Mouse (Mus musculus) Patski (cell line): Measurements from ENCODE around the gene Coro2b. TPM values are rescaled to one million over a fixed set of nuclear protein-coding genes. Genes with fewer than 3 reads are reported as not detected.

ENCODE experiments used
- ATAC-seq: fragments of 100-300 bp; one replicate; pipeline ENCODE4 v1.8.0; 2021
- CTCF ChIA-PET: fragments of 350-600 bp; sonication (Branson Sonifier 250); formaldehyde crosslinking; loops from one replicate; lab custom pipeline; 2022; ENCODE audit warnings: inconsistent platforms; lab: Charles Lee
- POLR2A ChIA-PET: fragments of 350-600 bp; sonication (Branson Sonifier 250); formaldehyde crosslinking; loops from one replicate; lab custom pipeline; 2022; ENCODE audit warnings: antibody characterized with exemption, inconsistent platforms; lab: Charles Lee
- DNase-seq: peaks from one replicate; pipeline ENCODE4 v3.0.0-alpha.2; 2011; ENCODE audit warnings: low read depth, low spot score
- H3K27me3 ChIP-seq: fragments of 371-371 bp; one replicate; pipeline ENCODE4 v1.5.1; 2021
- CTCF ChIP-seq: fragments of 100-300 bp; IDR thresholded peaks from one replicate; pipeline ENCODE4 v1.5.1; 2021
- in situ Hi-C: fragments of 300-500 bp; cut with MboI; formaldehyde crosslinking; loops from 3 replicates; pipeline ENCODE4 v1.11.1; 2018; ENCODE audit warnings: low pct_unique_long_range_greater_than_20kb, mixed read lengths
- polyA plus RNA-seq: library from polyadenylated mRNA; unstranded; gene quantifications from one replicate; pipeline ENCODE4 v1.2.3, GENCODE M21; 2021

The Coro2b gene
- polyA plus RNA-seq, 1 experiment from 2014 or later = 2.0 TPM

DNA sequence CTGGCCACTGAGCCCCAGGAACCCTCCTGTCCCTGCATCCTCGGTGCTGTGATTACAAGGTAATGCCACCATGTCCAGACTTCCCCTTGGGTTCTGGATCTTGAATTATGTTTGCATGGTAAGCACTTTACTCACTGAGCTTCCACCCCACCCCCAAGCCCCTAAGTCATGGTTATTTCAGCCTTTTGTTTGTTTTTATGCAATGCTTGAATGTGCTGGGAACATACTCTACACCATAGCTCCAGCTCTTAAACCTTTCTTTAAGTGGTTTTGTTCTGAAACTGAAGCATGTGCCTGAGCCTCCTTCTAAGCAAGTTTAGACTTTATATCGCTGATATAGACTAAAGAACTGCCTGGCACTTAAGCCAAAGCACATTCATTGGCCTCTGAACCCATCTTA is 34.5 kb downstream of the Coro2b start:
- no peak for DNase-seq
- no peak for ATAC-seq
- POLR2A ChIA-PET = no interaction called here
- in situ Hi-C loops = no loop called here
- TF ChIP-seq CTCF = no peak
- H3K27me3 ChIP-seq = no peaks in the 10 kb centered on the region
- CTCF ChIA-PET = no interaction called here

DNA sequence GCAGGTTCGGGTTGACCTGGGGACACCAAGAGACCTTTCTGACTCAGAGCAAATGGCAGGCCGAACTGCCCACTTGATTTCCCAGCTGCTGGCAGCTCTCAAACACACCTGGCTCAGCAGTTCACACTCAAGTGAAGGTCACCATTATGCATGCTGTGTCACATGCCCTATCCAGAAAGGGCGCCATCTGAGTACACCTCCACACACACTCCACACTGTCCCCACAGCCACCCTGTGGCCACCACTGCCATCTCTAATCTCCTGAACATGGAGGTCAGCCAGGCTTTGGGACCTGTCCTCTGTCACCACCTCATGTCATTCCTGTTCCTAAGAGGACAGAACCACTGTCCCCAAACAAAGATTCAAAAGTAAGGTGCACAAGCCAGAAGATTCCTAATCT is 35.3 kb downstream of the Coro2b start:
- ChIA-PET POLR2A (no interaction called here), CTCF (no interaction called here)
- no peak for DNase-seq
- in situ Hi-C loops = no loop called here
- H3K27me3 ChIP-seq = no peaks in the 10 kb centered on the region
- no peak for ATAC-seq
- no peak for TF ChIP-seq CTCF

DNA sequence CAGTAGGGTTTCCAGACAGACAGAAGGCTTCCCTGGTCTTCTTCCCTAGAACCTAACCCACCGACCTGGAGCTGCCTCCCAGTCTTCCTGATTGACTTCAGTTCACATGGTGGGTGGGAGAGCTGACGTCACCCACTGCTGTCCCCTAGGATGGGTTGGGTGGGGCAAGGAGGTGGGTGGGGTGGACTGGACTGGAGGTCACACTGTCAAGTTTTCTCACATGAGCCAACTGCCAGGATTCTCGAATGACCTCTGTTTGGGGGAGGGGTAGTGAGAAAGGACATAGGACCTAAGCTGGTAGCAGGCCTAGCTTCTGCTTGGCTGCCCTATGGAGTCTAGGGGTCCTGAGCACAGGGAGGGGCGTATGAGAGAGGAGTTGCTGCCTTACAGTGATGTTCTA is 36.8 kb downstream of the Coro2b start:
- no peaks in the 10 kb centered on the region for H3K27me3 ChIP-seq
- POLR2A ChIA-PET = no interaction called here
- in situ Hi-C loops = no loop called here
- CTCF ChIA-PET = interaction anchor here (1.5 kb wide), 1 partner anchor 10 kb away, joined by 4 read pairs; no protein-coding TSS in a partner anchor
- TF ChIP-seq CTCF = no peak
- ATAC-seq = no peak
- DNase-seq = no peak

DNA sequence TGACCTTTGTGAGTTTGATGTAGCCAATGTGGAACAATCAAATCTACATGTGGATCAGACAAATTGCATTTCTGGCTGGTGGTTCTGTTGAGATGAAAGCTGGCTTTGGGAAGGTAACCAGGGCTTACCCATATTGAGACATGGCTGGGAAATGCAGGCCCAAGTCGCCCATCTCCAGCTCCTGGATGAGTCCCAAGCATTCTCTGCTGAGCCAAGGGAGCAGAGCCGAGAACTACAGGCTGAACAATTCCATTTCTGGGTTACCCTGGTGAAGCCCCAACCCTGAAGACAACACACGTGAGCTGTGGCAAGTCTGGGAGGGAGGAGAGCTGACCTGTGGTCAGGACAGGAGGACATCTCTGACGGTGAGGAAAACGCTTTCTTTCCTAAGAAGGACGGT is 37.9 kb downstream of the Coro2b start:
- no peak for ATAC-seq
- ChIA-PET CTCF (no interaction called here), POLR2A (no interaction called here)
- H3K27me3 ChIP-seq = no peaks in the 10 kb centered on the region
- in situ Hi-C loops = no loop called here
- TF ChIP-seq CTCF = no peak
- no peak for DNase-seq

DNA sequence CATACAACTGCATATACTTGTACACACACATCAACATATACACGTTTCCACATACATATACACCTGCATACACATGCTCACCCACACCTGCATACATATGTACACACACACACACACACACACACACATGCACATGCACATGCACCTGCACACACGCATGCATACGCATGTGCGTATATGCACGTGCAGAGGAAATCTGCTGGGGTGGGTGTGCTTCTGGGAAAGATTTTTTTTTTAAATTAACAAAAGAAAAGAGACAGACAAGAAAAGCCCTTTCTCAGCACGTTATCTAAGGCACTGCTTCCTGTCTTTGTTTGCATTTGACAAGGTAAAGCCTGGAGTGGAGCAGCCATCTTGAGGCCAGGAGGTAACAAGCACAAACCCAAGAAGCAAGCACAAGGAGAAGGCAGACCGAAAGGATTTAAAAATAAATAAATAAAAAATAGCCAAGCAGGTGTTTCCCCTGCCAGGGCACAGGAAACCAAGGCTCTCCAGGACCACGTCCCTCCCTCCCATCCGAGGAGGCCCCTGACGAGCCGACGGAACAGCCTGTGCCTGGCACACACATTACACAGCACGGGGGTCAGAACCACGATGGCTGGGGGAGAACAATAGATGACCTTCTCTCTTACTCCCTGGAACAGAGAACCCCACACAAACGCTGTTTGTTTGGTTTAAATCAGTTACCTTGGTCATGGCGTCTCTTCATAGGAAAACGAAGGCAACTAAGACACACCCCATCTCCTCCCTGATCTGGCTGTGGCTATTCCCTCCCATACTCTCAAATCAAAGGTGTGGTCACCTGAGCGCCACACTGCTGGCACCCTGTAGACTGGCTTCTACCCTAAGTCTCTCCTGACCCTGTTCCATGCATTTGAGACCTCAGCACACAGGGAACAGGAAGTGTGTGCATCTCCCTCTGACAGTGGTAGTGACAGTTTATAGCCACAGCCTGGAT is 39.4 kb downstream of the Coro2b start:
- in situ Hi-C loops = no loop called here
- CTCF ChIA-PET = no interaction called here
- POLR2A ChIA-PET = no interaction called here
- ATAC-seq (no peak), DNase-seq (no peak)
- no peak for TF ChIP-seq CTCF
- no peaks in the 10 kb centered on the region for H3K27me3 ChIP-seq

DNA sequence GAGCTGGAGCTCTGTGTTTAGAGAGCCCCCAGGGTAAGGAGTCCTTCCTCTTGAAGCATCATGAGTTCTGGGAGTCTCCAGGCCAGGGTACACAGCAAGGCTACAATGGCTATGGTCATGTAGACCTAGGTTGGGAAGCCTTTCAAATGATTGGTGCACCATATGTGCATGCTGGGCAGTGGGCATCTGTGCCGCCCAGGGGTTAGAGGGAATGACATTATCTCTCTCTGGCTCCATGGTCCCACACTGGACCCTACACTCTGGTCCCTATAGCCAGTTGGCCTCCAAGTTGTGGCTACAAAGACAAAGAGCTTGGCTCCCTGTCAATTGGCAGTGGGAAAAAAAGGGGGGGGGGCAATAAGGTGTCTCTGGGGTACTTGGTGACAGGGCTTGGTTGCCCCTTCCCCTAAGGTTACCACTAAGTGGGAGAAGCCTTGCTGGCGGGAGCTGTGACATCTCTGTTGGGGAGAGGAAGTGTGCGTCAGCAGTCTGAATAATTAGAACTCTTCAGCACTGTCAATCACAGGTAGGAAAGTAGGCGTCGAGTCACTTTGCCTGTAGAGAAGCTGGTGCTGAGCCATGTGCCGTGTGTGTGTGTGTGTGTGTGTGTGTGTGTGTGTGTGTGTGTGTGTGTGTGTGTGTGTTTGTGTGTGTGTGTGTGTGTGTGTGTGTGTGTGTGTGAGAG is 44.4 kb downstream of the Coro2b start:
- TF ChIP-seq CTCF = no peak
- H3K27me3 ChIP-seq = no peaks in the 10 kb centered on the region
- no peak for ATAC-seq
- DNase-seq = no peak
- CTCF ChIA-PET = no interaction called here
- POLR2A ChIA-PET = interaction anchor here (0.7 kb wide), 1 partner anchor 21 kb away, joined by 3 read pairs; no protein-coding TSS in a partner anchor
- in situ Hi-C loops = no loop called here

DNA sequence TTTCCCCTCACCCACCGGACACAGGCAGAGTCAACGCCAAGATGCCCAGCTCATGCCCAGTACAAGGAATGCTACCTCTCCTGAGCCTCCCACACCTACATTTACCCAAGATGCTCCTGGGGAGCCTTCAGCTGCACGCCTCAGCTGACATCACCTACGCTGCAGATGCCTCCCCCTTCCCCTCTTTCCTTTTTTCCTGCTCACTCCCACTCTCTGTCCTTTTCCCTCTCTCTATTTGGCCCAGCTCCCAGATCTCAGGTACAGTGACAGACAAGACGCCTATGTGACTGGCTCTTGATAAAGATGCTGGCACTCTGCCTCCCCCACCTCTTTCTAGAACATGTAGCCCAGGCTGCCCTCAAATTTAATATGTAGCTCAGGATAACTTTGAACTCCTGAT is 45.2 kb downstream of the Coro2b start:
- no peak for ATAC-seq
- H3K27me3 ChIP-seq = no peaks in the 10 kb centered on the region
- DNase-seq = no peak
- TF ChIP-seq CTCF = no peak
- CTCF ChIA-PET = interaction anchor here (1.2 kb wide), 1 partner anchor 58 kb away, joined by 3 read pairs; no protein-coding TSS in a partner anchor
- POLR2A ChIA-PET = no interaction called here
- in situ Hi-C loops = no loop called here

DNA sequence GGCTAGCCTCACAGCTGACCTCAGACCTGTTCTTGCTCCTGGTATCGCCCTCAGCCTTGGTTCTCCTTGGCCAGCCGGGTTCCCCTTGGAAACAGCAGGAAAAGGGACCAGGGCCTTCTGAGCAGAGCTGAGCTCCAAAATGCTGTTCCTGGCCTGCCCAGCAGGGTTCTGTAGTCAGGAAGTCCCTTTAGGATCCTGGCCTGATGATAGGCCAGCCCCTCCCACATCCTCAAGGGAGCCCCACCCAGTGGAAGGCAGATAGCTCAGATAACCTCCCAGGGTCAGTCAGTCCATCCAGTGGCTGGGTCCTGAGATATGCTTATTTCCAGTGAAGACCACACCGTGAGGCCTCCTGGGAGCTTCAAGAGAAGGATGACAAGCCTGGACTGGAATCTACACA is 45.7 kb downstream of the Coro2b start:
- no peak for ATAC-seq
- H3K27me3 ChIP-seq = no peaks in the 10 kb centered on the region
- DNase-seq = no peak
- ChIA-PET CTCF (interaction anchor here (1.2 kb wide), 1 partner anchor 59 kb away, joined by 3 read pairs; no protein-coding TSS in a partner anchor), POLR2A (interaction anchor here (0.8 kb wide), 1 partner anchor 44 kb away, joined by 3 read pairs; no protein-coding TSS in a partner anchor)
- no peak for TF ChIP-seq CTCF
- in situ Hi-C loops = no loop called here

DNA sequence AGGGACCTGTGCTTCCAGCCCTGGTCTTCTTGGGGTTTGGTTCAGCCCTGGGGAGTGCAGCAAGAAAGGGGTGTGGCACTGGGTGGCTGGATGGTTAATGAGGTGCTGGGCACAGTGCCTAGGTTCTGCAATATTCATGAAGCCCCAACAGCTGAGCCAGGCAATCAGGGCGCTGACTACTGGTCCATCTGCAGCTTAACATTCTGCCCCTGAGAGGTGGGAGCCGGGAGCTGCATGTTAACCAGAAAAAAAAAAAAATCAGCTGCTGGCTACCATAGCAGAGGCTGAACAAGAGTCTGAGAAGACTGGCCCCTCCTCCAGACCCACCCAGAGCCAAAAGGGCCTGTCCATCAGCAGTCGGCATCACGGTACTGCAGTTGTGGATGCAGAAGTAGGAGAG is 52.7 kb downstream of the Coro2b start:
- TF ChIP-seq CTCF = no peak
- ATAC-seq = no peak
- no peak for DNase-seq
- H3K27me3 ChIP-seq = no peaks in the 10 kb centered on the region
- ChIA-PET CTCF (no interaction called here), POLR2A (no interaction called here)
- in situ Hi-C loops = loop anchor here (5.0 kb wide), 1 partner anchor 48 kb away; no protein-coding TSS in a partner anchor

DNA sequence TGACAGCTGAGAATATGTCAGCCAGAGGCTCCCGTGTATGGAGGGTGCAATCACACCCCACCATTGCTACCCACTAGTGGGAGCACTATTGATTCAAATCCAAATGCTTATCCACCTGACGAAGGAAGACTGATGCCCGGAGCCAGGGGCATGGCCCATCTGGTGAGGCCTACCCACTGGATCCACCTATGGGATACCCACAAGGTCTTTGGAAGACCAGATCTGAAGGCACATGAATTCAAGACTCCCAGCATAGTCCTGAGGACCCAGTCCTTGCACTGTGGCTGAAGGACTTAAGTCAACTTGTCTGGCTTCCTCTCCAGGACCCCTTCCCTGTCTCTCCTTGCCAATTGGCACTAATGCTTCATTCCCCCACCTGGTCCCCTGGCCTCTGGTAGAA is 54.1 kb downstream of the Coro2b start:
- H3K27me3 ChIP-seq = peaks cover 3% of the 10 kb centered on the region
- ChIA-PET CTCF (no interaction called here), POLR2A (no interaction called here)
- TF ChIP-seq CTCF = no peak
- in situ Hi-C loops = loop anchor here (5.0 kb wide), 1 partner anchor 50 kb away; no protein-coding TSS in a partner anchor
- ATAC-seq (no peak), DNase-seq (no peak)
